Mouse (Mus musculus) cerebellum, postnatal 25 days (tissue): ENCODE data around the gene Daglb.
"Not testable (repeated sequence)": the region's sequence is repeated elsewhere in the genome, so short reads cannot be mapped to it uniquely, and the experiment has no call there.

Experiments used
- DNase-seq, 2 experiments: peaks; one replicate each; pipeline ENCODE4 v3.0.0; 2021; ENCODE audit warnings: mixed read lengths in 2 of 2

Daglb gene

DNA sequence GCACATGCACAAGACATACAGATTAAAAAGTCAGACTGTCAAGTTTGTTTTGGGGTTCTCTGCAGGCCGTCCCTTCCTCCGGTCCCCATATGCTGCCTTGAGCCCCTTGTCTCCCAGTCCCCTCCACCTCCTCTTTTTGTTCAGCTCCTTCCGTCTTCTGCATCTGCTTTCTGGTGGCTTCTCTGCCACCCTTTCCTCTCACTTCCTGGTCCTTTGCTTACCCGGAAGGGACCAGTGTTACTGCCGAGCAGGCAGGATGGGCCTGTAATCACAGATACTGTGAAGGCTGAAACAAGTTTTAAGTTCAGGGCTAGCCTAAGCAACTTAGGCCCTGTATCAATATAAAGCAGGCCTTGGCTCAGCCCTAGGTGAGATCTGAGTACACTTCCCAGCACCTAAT, 23.6 kb downstream of the Daglb start:
- DNase-seq = no peak

DNA sequence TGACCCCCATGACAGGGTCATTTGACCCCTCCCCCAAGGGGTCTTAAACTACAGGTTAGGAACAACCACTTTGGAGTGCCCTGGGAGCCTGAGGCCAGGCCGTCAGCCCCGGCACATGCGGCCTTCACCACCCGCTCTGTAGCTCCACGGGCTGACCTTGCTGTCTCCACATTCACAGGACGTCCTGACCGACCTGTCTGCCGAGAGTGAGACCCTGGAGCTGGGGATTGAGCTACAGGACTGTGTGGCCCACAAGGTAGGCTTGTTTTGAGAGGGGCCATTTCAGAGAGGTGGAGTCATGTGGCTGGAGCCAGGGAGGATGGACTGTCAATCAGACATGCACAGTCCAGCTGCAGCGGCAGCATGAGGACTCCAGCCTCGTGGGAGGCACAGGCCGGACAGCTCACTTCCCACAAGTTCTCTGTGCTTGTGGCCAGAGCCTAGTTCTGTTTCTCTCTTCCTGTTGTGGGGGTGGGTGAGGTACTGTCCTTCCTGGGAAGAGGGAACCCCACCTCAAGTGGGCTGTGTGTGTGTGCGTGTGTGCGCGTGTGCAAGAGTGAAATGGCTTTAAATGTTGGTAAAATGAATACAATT, 25.5 kb downstream of the Daglb start:
- DNase-seq = no peak

DNA sequence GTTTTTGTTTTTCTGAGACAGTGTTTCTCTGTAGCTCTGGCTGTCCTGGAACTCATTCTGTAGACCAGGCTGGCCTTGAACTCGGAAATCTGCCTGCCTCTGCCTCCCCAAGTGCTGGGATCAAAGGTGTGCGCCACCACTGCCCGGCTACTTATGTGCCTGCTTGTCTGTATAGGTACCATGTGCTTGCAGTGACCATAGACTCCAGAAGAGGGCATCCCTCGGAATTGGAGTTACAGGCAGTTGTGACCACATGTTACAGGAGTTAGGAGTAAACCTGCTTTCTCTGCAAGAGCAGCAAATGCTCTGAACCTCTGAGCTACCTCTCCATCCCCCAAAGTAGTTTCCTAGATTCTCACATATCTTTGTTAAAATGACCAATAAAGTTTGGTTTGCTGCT, 27.4 kb downstream of the Daglb start:
- no peak for DNase-seq

DNA sequence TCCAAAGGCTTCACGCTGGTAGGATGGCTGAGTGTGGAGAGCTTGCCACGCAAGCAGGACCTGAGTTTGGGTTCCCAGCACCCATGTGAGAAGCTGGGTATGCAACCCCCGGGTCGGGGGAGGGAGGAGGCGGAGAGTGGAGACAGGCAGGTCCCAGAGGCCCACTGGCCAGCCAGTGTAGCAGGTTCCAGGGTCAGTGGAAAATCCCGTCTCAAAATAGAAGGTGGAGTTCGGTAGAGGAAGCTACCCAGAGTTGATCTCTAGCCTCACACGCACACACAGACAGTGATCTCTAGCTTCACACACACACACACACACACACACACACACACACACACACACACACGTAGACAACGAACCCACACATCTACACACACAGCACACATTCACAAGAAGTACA, 28.8 kb downstream of the Daglb start:
- no peak for DNase-seq

DNA sequence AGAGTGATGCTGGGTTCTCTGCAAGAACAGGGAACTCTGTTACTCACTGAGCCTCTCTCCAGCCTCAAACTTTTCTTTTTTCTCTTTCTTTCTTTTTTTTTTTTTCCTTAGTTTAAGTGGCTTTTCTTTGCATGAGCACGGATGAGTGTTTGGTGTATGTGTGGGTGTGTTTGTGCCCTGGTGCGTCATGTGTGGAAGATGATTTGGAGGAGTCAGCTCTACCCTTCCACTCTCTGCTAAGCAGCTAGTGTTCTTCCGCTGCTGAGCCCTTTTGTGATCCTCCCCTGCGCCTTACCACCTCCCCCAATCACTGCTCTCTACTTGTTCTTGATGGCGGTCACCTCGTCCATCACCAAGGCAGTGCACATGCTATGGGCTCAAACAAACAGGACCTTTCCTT, 31.3 kb downstream of the Daglb start:
- DNase-seq = no peak

DNA sequence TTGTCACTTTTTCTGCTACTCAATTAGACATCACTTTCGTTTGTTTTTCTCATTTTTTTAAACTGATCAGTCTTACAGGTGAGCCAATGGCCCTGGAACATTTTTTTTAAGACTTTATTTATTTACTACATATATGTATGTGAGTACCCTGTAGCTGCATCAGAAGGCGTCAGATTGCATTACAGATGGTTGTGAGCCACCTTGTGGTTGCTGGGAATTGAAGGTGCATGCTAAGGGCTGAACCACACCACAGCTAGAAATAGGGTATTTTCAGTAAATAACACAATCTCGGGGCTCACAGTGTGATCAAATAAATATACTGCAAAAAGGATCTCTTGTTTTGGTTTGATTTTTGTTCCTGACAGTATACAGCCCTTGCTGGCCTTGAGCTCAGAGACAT, 33.1 kb downstream of the Daglb start:
- DNase-seq = no peak

DNA sequence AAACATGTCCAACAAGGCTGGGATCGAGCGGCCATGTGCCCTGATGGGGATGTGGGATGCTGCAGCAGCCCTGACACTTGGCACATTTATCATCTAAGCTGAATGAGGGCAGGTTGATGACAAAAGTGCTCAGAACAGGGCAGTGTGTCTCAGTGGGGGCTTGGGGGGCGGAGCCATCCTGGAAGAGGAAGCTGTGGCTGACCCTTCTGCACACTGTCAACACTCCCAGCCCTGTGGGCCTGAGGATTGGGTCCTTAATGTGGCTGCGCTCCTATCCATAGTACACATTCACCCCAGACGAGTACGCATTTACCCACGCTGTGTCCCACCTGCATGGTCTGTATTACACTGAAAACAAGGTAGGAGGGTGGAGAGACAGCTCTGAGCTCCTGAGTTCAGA, 34.8 kb downstream of the Daglb start:
- no peak for DNase-seq

DNA sequence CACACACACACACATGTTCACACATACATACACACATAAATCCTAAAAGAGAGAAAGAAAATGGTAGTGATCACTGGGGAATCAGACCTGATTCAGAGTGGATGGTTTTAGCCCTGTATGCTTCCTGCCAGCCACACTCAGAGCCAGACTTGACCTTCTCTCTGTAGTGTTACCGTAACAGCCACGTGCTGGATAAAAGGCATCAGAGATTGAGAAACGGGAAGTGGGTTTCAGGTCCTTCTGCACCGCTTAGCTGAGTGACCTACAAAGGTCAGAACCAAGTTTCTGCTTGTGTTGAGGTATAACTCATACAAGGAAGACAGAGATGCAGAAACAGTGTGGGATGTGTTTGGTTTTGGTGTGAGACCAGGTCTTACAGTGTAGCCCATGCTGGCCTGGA, 35.3 kb downstream of the Daglb start:
- no peak for DNase-seq

DNA sequence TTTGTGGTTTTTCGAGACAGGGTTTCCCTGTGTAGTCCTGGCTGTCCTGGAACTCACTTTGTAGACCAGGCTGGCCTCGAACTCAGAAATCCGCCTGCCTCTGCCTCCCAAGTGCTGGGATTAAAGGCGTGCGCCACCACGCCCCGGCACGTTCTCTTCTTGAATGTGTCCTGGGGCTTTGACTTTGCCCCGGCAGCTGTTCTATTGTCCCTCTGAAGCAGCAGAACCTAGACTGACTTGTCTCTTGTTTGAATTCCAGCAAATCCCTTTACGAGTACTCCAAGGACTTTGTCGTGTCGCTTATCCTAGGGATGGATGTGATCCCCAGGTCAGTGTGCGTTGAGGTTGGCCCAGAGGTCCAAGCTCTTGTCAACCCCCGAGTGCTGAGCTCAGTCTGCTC, 36.3 kb downstream of the Daglb start:
- not testable (repeated sequence) for DNase-seq

DNA sequence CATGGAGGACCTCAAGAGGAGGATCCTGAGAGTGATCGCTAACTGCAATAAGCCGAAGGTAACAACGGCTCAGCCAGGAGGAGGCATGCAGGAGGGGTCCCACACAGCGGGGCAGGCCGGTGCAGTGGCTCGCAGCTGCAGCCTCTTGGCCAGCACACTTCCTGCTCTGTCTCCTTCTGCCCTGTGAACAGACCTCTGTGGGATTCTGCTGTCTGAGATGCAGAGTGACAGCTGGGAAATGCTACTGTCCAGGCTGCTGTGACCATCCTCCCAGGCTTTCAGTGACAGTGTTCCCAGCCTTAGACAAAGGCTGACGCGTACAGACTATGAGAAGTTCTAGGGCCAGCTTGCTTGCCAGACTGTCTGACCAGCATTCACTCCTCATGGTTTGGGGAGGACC, 36.8 kb downstream of the Daglb start:
- DNase-seq = no peak

DNA sequence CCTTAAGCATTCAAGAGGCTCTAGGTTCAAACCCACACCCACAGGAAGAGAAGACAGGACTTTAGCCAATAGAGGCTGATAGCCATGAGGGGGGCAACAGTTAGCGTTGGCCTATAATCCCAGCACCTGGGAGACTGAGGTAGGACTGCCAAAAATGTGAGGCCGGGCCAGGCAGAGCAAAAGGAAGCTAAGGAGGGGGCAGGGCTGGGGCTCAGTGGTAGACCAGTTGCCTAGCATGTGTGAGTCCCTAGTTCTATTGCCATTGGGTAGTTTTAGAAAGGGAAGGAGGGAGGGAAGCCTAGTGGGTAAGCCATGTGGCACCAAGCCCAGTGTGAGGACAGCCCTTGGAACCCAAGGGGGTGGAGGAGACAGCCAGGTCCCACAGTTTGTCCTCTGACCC, 37.3 kb downstream of the Daglb start:
- DNase-seq = peak in 1 of 2 experiments; percentile 36

DNA sequence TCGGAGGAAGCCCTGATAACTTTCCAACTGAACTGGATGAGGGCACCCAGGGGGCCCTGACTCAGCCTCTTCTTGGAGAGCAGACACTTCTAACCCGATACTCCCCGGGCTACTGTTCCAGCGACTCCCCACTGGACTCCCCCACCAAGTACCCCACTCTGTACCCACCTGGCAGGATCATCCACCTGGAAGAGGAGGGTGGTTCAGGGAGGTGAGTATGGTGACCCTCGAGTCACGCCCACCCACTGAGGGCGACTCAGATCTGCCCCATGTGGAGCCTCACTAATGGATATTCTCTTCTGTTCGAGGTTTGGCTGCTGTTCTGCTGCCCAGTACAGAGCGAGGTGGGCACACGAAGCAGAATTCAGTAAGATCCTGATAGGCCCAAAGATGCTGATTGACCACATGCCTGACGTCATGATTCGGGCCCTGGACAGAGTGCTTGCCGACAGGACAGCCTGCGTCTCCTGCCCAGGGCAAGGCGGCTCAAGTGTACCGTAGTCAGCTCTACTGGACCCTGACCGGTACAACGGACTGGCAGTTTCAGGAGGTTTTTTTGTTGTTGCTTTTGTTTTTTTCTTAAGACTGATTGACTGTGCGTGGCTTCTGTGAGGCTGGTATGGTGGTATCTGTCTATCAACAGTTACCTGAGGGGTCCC, 38.6 kb downstream of the Daglb start:
- no peak for DNase-seq

DNA sequence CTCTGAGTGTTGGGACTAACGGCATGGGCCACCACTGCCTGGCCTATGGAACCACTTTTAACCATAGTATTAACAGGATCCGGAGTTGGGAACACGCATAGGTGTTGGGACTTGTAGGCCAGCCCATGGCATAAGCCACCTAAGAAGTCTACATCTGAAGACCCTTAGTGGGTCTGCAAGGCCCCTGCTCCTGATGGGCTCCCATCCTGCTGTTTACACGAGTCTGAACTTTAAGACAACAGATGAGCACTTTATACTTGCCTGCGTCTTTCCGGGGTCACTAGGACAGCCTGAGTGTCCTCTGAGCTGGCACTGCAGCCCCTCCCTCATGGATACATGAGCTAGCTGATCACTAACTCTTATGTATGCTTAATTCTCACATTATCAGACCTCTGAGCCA, 39.4 kb downstream of the Daglb start:
- no peak for DNase-seq

DNA sequence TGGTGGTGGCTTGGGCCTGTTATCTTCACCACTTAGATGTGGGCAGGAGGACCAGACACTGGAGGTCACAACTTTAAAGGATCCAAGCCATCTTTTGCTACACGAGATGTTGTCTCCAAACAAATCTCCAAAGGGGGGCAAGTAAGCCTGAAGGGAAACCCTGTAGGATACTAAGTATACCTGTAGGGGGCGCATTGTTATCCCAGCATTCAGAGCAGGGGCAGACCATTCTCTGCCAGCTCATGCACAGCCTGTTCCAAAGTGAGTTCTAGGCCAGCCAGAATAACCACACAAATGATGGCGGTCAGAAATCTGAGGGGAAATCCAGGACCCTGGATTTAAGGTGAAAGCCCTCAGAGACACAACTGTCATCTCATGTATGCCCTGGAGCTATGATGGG, 40.1 kb downstream of the Daglb start:
- DNase-seq = no peak

DNA sequence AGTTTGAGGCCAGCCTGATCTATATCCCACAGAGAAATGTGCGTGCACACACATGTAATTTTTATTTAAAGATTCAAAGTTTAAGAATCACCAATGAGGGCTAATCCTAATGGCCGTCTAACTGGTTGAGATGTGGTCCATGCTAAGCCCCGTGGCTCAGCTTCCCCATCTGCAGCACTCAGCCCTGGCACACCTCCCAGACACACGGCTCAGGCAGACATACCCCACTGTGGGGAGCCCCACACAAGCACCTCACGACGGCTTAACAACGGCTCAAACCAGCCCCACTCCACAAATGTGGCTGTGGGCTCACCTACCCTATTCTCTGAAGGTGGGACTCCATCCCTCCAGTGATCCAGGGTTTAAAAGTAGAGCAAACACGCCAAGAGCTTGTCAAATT, 40.7 kb downstream of the Daglb start:
- DNase-seq = peak in 1 of 2 experiments; percentile 47

DNA sequence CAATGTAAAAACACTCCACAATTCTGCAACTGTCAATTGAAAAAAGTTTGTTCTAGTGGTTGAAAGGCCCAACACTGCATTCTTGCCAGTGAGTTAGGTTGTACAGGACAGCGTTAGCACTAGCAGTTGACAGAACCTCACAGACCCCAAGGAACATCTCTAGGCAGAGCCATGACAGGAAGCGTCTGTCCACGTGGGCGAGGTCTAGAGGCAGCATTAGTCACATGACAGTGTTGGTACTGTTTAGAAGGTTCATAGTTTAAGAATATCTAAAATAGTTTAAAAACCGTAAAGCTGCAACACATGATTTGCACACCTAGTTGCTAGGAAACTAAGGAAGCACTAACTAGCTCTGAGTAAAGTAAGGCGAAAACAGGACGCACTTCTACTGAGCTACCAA, 41.2 kb downstream of the Daglb start:
- no peak for DNase-seq

DNA sequence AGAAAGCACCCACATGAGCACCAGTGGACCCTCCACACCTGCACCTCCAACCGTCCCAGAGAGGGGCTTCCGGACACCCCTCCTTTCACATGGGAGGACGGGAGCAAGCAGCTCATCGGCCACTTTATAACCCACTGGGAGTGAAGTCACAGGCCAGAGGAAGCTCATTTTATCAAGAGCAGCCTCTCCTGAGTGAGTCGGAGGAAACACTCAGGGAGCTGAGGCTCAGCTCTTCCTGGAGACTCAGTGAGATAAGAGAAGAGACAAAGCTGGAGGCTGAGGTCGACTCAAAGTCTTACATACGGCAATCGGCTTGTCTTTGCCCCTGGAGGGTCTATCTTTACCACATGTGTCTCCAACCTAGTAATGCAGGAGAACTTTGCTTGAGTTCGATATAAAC, 44.9 kb downstream of the Daglb start:
- DNase-seq = no peak

DNA sequence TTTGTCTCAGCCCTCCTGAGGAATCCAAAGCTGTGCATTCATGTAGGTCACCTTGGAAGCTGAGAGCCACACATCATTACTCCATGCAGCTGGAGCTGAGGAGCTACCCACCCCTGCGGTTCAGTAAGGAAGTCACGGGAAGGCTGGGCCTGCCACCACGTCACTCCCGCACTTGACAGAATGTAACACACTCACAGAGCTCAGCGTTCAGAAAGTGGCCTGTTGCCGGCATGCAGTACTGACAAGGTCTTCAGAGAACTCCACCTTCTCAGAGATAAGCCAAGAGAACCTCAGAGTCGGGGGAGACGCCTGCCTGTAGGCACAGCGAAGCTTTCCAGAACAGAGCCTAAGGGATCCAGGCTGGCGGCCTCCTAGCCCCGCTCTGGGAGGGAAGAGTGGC, 45.4 kb downstream of the Daglb start:
- DNase-seq = no peak

DNA sequence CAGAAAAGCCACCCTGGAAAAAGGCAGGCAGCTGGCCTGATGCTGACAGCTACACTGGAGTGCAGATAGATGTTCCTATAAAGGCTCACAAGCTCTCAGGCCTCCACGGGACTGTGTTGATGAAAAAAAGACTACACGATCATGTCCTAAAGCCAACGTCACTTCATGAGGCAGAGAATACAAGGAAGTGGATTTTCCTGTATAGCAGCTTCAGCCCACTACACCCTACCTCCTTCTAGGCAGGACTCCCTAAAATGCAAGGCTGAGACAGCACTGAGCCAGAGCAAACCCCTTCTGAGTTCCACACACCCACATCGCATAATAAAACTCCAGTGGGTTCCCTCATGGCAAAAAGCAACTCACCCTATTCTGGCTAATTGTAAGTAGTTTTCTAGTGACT, 47.2 kb downstream of the Daglb start:
- no peak for DNase-seq

DNA sequence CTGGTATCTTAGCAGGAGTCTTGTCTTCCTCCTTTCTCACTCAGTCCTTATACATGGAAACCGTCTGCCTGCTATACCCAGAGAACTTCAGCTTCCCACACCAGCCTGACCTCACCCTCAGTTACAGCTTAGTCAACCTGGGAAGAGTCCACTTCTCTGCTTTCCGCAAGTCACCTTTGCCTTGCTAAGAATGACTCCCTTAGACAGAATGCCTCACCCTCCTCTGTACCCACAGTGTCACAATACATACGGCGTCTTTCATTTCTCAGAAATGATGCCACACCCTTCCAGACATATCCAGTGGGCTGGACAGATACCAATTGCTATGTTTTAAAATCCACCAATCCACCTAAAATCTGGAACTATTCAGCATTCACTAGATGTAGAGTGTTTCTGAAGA, 47.9 kb downstream of the Daglb start:
- no peak for DNase-seq

DNA sequence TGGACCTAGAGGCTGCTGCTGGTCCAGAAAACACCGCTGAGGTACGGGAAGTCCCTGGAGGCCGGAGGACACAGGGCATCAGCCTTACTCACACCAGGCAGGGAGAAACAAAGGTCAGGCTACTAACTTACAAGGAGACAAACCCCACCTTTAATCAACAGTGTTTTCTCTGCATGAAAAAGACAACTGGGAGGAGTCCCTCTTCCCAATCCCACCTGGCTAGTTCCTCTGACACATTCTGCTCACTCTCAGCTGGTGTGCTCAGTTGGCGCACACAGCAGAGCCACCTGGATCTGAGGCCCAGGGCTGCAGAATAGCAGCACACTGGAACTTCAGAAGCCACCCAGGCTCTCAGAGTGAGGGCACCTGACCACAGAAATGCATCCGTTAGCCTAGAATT, 50.5 kb downstream of the Daglb start:
- no peak for DNase-seq

DNA sequence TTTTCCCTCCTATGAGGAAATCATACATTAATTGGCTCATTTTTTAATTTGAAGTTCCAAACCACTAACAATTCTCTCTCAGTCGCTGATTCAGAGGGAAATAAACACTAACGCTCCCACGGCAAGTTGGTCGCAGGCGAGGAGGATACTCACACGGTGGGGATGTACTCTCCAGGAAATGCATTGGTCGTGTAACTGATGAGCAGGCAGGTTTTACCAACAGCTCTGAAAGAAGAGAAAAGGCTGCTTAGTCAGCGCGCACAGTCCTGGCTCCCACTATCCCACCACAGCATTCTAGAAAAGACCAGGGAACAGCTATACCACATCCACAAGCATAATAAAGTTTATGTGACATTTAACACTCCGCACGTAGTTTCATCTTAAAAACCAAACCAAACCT, 52.6 kb downstream of the Daglb start:
- no peak for DNase-seq

DNA sequence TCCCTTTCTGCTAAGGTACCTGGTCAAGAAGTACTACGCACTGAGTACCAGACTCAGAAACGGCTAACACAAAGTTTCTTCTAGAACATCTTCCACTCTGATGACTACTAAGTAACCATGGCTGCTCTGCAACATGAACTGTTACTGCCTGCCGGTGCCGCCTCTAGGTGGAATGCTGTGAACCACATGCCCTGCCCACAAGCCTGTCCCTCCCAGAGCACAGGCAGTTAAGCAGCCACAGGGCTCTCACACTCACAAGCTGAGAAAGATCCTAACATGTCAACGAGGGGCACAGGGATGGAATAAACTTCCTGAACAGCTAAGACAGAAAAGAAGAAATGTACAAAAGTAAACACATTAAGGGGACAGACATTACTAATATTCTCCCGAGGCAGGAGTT, 53.1 kb downstream of the Daglb start:
- DNase-seq = no peak

DNA sequence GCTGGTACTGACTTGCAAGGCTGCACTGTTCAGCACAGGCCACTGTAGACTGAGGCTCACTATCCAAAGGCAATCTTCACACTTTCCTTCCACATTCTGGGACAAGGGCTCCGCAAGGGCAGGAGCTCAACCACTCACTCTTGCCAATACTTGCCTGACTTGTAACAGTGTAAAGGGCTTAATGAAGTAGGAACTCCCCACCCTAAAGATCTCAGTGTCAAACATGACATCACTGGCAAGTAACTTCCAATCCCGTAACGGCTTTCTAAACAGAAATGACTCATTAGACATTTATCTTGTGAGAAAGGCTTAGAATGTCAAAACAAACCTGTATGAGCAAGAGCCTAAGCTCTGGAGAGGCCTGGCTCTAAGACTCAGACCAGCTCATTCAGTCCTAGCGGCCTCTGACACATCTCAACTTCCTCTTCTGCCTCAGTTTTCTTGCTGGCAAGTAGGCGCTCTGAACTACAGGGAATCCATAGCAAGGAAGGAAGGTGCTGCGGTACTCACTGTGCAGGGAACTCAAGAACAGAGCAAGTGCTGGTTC, 53.7 kb downstream of the Daglb start:
- no peak for DNase-seq

DNA sequence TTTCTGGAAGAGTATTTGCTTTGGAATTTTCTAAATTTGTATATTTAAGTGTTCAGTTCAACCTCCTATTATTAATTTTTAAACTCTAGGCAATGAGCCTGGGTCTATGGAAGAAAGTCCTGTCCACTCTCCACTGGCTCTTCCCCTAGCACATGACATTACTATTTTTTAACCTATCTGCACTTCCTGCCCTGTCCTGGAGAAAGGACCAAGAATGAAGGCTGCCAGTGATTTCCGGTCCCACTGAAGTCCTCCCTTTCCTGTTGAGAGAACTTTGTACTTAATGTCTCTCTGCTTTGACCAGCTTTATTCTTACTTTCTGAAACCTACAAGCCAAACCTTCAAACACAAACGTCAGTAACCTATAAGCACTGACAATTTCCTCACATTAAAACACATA, 56.0 kb downstream of the Daglb start:
- no peak for DNase-seq
